Mouse (Mus musculus) bone marrow, adult 2 months (tissue): ENCODE measurements around the gene Mplkip.

Experiments used
- CTCF ChIP-seq: fragments of 200-500 bp; IDR thresholded peaks from 2 replicates; pipeline ENCODE4 v1.5.1; 2011; ENCODE audit warnings: low read length, control low read depth; ENCODE audit not compliant: control insufficient read depth, insufficient read depth
- POLR2A ChIP-seq: fragments of 200-500 bp; IDR thresholded peaks from 2 replicates; pipeline ENCODE4 v1.6.1; 2011; ENCODE audit warnings: low read depth, mild to moderate bottlenecking, control low read depth, low read length, borderline replicate concordance; ENCODE audit not compliant: control insufficient read depth

DNA sequence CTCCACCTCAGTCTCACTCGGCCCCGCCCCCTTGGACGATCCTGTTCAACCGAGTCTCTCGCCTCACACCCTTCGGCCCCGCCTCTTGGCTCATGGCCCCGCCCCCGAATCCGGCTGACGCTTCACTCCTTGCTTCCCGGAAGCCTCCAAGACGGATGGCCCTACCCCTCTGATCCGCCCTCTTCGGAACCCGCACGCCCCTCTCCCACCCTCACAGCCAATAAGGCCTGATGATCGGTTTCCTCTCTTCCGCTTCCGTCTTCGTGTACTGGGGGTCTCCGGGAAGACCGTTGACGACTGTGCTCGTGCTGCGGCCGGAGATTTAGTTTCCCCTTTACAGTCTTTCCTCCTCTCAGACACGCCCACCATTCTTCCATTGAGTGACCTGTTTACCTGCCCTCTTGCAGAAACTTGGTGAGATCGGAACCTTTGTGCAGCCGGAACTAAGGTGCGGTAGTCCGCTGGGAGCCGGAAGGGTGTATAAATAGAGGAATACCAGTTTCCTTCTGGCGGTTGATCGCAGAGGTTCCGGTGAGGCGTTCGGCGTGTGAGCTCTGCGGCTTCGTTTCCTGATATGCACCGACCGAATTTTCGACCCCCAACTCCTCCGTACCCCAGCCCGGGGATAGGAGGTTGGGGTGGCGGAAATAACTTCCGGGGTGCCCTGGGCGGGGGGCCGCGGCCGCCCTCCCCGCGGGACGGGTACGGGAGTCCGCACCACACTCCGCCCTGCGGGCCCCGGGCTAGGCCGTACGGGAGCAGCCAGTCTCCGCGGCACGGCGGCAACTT lies at the start of gene Mplkip, which contains the start of gene Sugct:
- TF ChIP-seq POLR2A = peak; percentile 82
- TF ChIP-seq CTCF = no peak
